Mouse (Mus musculus): ENCODE results near the gene Anks1. TPM values are rescaled to one million over a fixed set of nuclear protein-coding genes. Genes with fewer than 3 reads are reported as not detected.

Gene Anks1
- polyA plus RNA-seq, 1 experiment from 2014 or later: 71.9 TPM

- H3K9me3 ChIP-seq: no peaks in the 10 kb centered on the region
- H3K4me3 ChIP-seq: no peak overlapping the region
- 45% methylated on average over 9 of the region's 9 CpGs for WGBS
- H3K27me3 ChIP-seq (replicated peaks): no peaks in the 10 kb centered on the region; the same call in 1 of the 2 replicates
- no peaks in the 10 kb centered on the region for H3K36me3 ChIP-seq (replicated peaks)
- no peak overlapping the region for H3K27ac ChIP-seq
- peaks cover 29% of the 10 kb centered on the region for H3K4me1 ChIP-seq
- H3K4me2 ChIP-seq: no peak overlapping the region
- ATAC-seq (replicated peaks): no peak
- H3K9ac ChIP-seq: no peak overlapping the region
Measured at GRCm38 (mm10) chr17:28081385-28081784, 172.3 kb downstream of the Anks1 start.

- no peak overlapping the region for H3K27ac ChIP-seq
- WGBS: 91% methylated on average over 7 of the region's 7 CpGs
- ATAC-seq (replicated peaks): no peak
Measured at GRCm38 (mm10) chr17:28081856-28082255, 172.8 kb downstream of the Anks1 start.

GRCm38 (mm10) chr17:28082863-28083262, 173.8 kb downstream of the Anks1 start:
- Histone ChIP-seq H3K4me2 (no peak overlapping the region), H3K9me3 (no peaks in the 10 kb centered on the region), H3K36me3 (replicated peaks) (no peaks in the 10 kb centered on the region), H3K9ac (no peak overlapping the region), H3K4me3 (no peak overlapping the region), H3K27ac (no peak overlapping the region), H3K4me1 (peaks cover 34% of the 10 kb centered on the region), H3K27me3 (replicated peaks) (no peaks in the 10 kb centered on the region; the same call in 1 of the 2 replicates)
- WGBS: 83% methylated on average over 13 of the region's 13 CpGs
- no peak for ATAC-seq (replicated peaks)

More at GRCm38 (mm10) chr17:28081856-28082255, 172.8 kb downstream of the Anks1 start:
- Histone ChIP-seq H3K9ac (no peak overlapping the region), H3K36me3 (replicated peaks) (no peaks in the 10 kb centered on the region), H3K4me1 (peaks cover 29% of the 10 kb centered on the region), H3K4me2 (no peak overlapping the region), H3K27me3 (replicated peaks) (no peaks in the 10 kb centered on the region; the same call in 1 of the 2 replicates), H3K9me3 (no peaks in the 10 kb centered on the region), H3K4me3 (no peak overlapping the region)

GRCm38 (mm10) chr17:28084395-28084905, 175.3 kb downstream of the Anks1 start:
- peak overlapping the region; percentile 18; the same call in 1 of the 2 replicates for H3K27ac ChIP-seq
- H3K4me1 ChIP-seq: peaks cover 31% of the 10 kb centered on the region
- no peaks in the 10 kb centered on the region for H3K36me3 ChIP-seq (replicated peaks)
- no peaks in the 10 kb centered on the region for H3K9me3 ChIP-seq
- H3K4me2 ChIP-seq: no peak overlapping the region
- no peaks in the 10 kb centered on the region; the same call in 1 of the 2 replicates for H3K27me3 ChIP-seq (replicated peaks)
- WGBS: 16% methylated on average over 22 of the region's 22 CpGs
- ATAC-seq (replicated peaks): no peak
- H3K4me3 ChIP-seq: no peak overlapping the region
- H3K9ac ChIP-seq: no peak overlapping the region

GRCm38 (mm10) chr17:28084964-28085363, 175.9 kb downstream of the Anks1 start:
- under 1% methylated on average over 15 of the region's 16 CpGs for WGBS
- 0 out of 2 replicates have a peak, but pooled peaks have one; percentile 27 for ATAC-seq (replicated peaks)
- H3K4me3 ChIP-seq: no peak overlapping the region

GRCm38 (mm10) chr17:28087430-28087829, 178.3 kb downstream of the Anks1 start:
- Histone ChIP-seq H3K4me1 (peaks cover 19% of the 10 kb centered on the region), H3K27ac (no peak overlapping the region), H3K36me3 (replicated peaks) (no peaks in the 10 kb centered on the region), H3K4me2 (no peak overlapping the region), H3K9me3 (no peaks in the 10 kb centered on the region), H3K9ac (no peak overlapping the region), H3K4me3 (no peak overlapping the region), H3K27me3 (replicated peaks) (no peaks in the 10 kb centered on the region; the same call in 1 of the 2 replicates)
- WGBS: 19% methylated on average over 5 of the region's 5 CpGs
- ATAC-seq (replicated peaks): no peak

More at GRCm38 (mm10) chr17:28084964-28085363, 175.9 kb downstream of the Anks1 start:
- Histone ChIP-seq H3K9ac (no peak overlapping the region), H3K27me3 (replicated peaks) (no peaks in the 10 kb centered on the region; the same call in 1 of the 2 replicates), H3K36me3 (replicated peaks) (no peaks in the 10 kb centered on the region), H3K4me2 (peak overlapping the region; percentile 40), H3K9me3 (no peaks in the 10 kb centered on the region), H3K27ac (peak overlapping the region; percentile 18; the same call in 1 of the 2 replicates), H3K4me1 (peaks cover 28% of the 10 kb centered on the region)

- Histone ChIP-seq H3K9me3 (no peaks in the 10 kb centered on the region), H3K36me3 (replicated peaks) (no peaks in the 10 kb centered on the region), H3K4me3 (no peak overlapping the region), H3K4me2 (no peak overlapping the region), H3K4me1 (peaks cover 19% of the 10 kb centered on the region), H3K27me3 (replicated peaks) (no peaks in the 10 kb centered on the region), H3K27ac (no peak overlapping the region), H3K9ac (no peak overlapping the region)
- no peak for ATAC-seq (replicated peaks)
- 94% methylated on average over 6 of the region's 6 CpGs for WGBS
Measured at GRCm38 (mm10) chr17:28088718-28089117, 179.6 kb downstream of the Anks1 start.

GRCm38 (mm10) chr17:28092297-28092696, 183.2 kb downstream of the Anks1 start:
- Histone ChIP-seq H3K4me1 (peaks cover 4% of the 10 kb centered on the region; the same call in 1 of the 2 replicates), H3K36me3 (replicated peaks) (no peaks in the 10 kb centered on the region), H3K4me2 (no peak overlapping the region), H3K27ac (no peak overlapping the region), H3K9me3 (no peaks in the 10 kb centered on the region), H3K27me3 (replicated peaks) (no peaks in the 10 kb centered on the region), H3K4me3 (no peak overlapping the region), H3K9ac (no peak overlapping the region)
- no peak for ATAC-seq (replicated peaks)
- 92% methylated on average over 2 of the region's 2 CpGs for WGBS

GRCm38 (mm10) chr17:28093837-28094236, 184.7 kb downstream of the Anks1 start:
- H3K4me2 ChIP-seq: no peak overlapping the region
- H3K4me1 ChIP-seq: peaks cover 4% of the 10 kb centered on the region; the same call in 1 of the 2 replicates
- no peak overlapping the region for H3K4me3 ChIP-seq
- no peak for ATAC-seq (replicated peaks)
- H3K9me3 ChIP-seq: no peaks in the 10 kb centered on the region
- no peak overlapping the region for H3K9ac ChIP-seq
- 82% methylated on average over 3 of the region's 3 CpGs for WGBS
- H3K27me3 ChIP-seq (replicated peaks): no peaks in the 10 kb centered on the region
- no peak overlapping the region for H3K27ac ChIP-seq
- H3K36me3 ChIP-seq (replicated peaks): no peaks in the 10 kb centered on the region

GRCm38 (mm10) chr17:28096418-28096817, 187.3 kb downstream of the Anks1 start:
- H3K27me3 ChIP-seq (replicated peaks): no peaks in the 10 kb centered on the region
- 82% methylated on average over 10 of the region's 10 CpGs for WGBS
- no peaks in the 10 kb centered on the region for H3K36me3 ChIP-seq (replicated peaks)
- ATAC-seq (replicated peaks): no peak
- no peak overlapping the region for H3K4me2 ChIP-seq
- H3K4me1 ChIP-seq: peaks cover 8% of the 10 kb centered on the region
- no peaks in the 10 kb centered on the region for H3K9me3 ChIP-seq
- no peak overlapping the region for H3K27ac ChIP-seq
- no peak overlapping the region for H3K4me3 ChIP-seq
- no peak overlapping the region for H3K9ac ChIP-seq

GRCm38 (mm10) chr17:28097308-28097707, 188.2 kb downstream of the Anks1 start:
- ATAC-seq (replicated peaks): no peak
- Histone ChIP-seq H3K9me3 (no peaks in the 10 kb centered on the region), H3K4me3 (no peak overlapping the region), H3K4me2 (no peak overlapping the region), H3K36me3 (replicated peaks) (no peaks in the 10 kb centered on the region), H3K27ac (no peak overlapping the region), H3K4me1 (peaks cover 13% of the 10 kb centered on the region), H3K27me3 (replicated peaks) (no peaks in the 10 kb centered on the region), H3K9ac (no peak overlapping the region)
- 89% methylated on average over 13 of the region's 13 CpGs for WGBS

GRCm38 (mm10) chr17:28099086-28099485, 190.0 kb downstream of the Anks1 start:
- Histone ChIP-seq H3K4me1 (peaks cover 14% of the 10 kb centered on the region), H3K4me2 (no peak overlapping the region), H3K9me3 (no peaks in the 10 kb centered on the region), H3K36me3 (replicated peaks) (no peaks in the 10 kb centered on the region), H3K4me3 (no peak overlapping the region), H3K27me3 (replicated peaks) (no peaks in the 10 kb centered on the region), H3K27ac (no peak overlapping the region), H3K9ac (no peak overlapping the region)
- WGBS: 64% methylated on average over 3 of the region's 3 CpGs
- no peak for ATAC-seq (replicated peaks)

GRCm38 (mm10) chr17:28100669-28101068, 191.6 kb downstream of the Anks1 start:
- Histone ChIP-seq H3K4me2 (no peak overlapping the region), H3K4me3 (no peak overlapping the region), H3K9ac (no peak overlapping the region), H3K27me3 (replicated peaks) (no peaks in the 10 kb centered on the region), H3K36me3 (replicated peaks) (no peaks in the 10 kb centered on the region), H3K27ac (peak overlapping the region; percentile 60), H3K9me3 (no peaks in the 10 kb centered on the region), H3K4me1 (peaks cover 14% of the 10 kb centered on the region)
- 68% methylated on average over 1 of the region's 1 CpGs for WGBS
- ATAC-seq (replicated peaks): no peak
